In genomic region chr12:9575158-9576042, GRCm38 (mm10) we compare ENCODE assay signal across 9 mouse cellular contexts. TPM values are rescaled to one million over a fixed set of nuclear protein-coding genes. Genes with fewer than 3 reads are reported as not detected.
DNase-seq lines count a peak whose midpoint lies in the region; ATAC-seq lines count a peak whose summit lies in the region.
"Had no signal": no experiment of that assay in that cellular context is flagged by ENCODE, and none has a peak within 500 bp of the region (broad histone marks: within the 10 kb centered on the region; RNA-seq: fewer than 3 reads in every experiment).

No protein-coding gene starts in this region.

- peak overlapping the region; percentile 62 for H3K9ac ChIP-seq in lung, embryonic 15.5 days
- peak overlapping the region; percentile 65 for H3K9ac ChIP-seq in intestine, embryonic 14.5 days (ENCODE audit: low read length)

- no peak for ATAC-seq in lung, embryonic 15.5 days (ENCODE audit: borderline replicate concordance, extremely low read depth, low FRiP score, low TSS enrichment)
- ATAC-seq in intestine, embryonic 14.5 days (replicated peaks; ENCODE audit: low FRiP score, low TSS enrichment, low read depth): no peak

- H3K4me1 ChIP-seq in lung, embryonic 15.5 days: peaks cover 31% of the 10 kb centered on the region
- H3K4me1 ChIP-seq in intestine, embryonic 14.5 days (replicated peaks; ENCODE audit: control insufficient read depth, insufficient read depth, low read length): peaks cover 5% of the 10 kb centered on the region

- no peaks in the 10 kb centered on the region for H3K9me3 ChIP-seq in lung, embryonic 15.5 days
- H3K9me3 ChIP-seq in intestine, embryonic 14.5 days (ENCODE audit: control insufficient read depth, low read length): no peaks in the 10 kb centered on the region

- H3K27ac ChIP-seq in lung, embryonic 15.5 days: no peak overlapping the region
- peak overlapping the region; percentile 70; the same call in 1 of the 2 replicates for H3K27ac ChIP-seq in intestine, embryonic 14.5 days (ENCODE audit: low read depth)

- peak overlapping the region; percentile 56 for H3K4me3 ChIP-seq in lung, embryonic 15.5 days
- peak overlapping the region; percentile 55 for H3K4me3 ChIP-seq in intestine, embryonic 14.5 days (ENCODE audit: low read depth, low read length)

- H3K4me2 ChIP-seq in lung, embryonic 15.5 days: peak overlapping the region; percentile 83
- peak overlapping the region; percentile 62 for H3K4me2 ChIP-seq in intestine, embryonic 14.5 days (ENCODE audit: low read length)

- 5% methylated on average over 21 of the region's 21 CpGs for WGBS in lung, embryonic 15.5 days
- 5% methylated on average over 21 of the region's 21 CpGs for WGBS in intestine, embryonic 14.5 days

- peaks cover 77% of the 10 kb centered on the region for H3K27me3 ChIP-seq in lung, embryonic 15.5 days
- peaks cover 97% of the 10 kb centered on the region for H3K27me3 ChIP-seq in intestine, embryonic 14.5 days (replicated peaks; ENCODE audit: control insufficient read depth, insufficient read depth, low read length)

- DNase-seq in embryo, embryonic 10.5 days (ENCODE audit: low spot score): peak; percentile 52
- no peak for DNase-seq in embryo, embryonic 11 days
- no peak for DNase-seq in lung, postnatal 10 days
- DNase-seq in intestine, embryonic 14.5 days (ENCODE audit: low spot score): peak; percentile 66
- DNase-seq in retina, postnatal 1 day: peak; percentile 48
- no peak for DNase-seq in right cerebral cortex, adult 2 months (ENCODE audit: low spot score in 2 of 2)
- no peak for DNase-seq in urinary bladder, adult 2 months (ENCODE audit: low spot score)
- DNase-seq: gastrocnemius, postnatal 10 days had no signal

- no peaks in the 10 kb centered on the region for H3K36me3 ChIP-seq in lung, embryonic 15.5 days
- H3K36me3 ChIP-seq in intestine, embryonic 14.5 days (ENCODE audit: control insufficient read depth, insufficient read depth, low read length): no peaks in the 10 kb centered on the region

RNA-seq across cellular contexts. Expression of gene Osr1, which starts 5.5 kb away (rescaled TPM):
- polyA plus RNA-seq in lung, embryonic 15.5 days (2015; fragmentation: Nextera tagmentation; extraction: Ambion mirVana): 19.1 and 19.3 TPM in 2 replicates
- polyA plus RNA-seq in intestine, embryonic 14.5 days (2014; fragmentation: Nextera tagmentation; extraction: Ambion mirVana): 52.3 and 55.6 TPM in 2 replicates
- 59.8 and 99.7 TPM in 2 replicates for polyA plus RNA-seq in urinary bladder, adult 2 months (2012; rRNA removed)

Comparison
In these comparisons a context has a peak if more than half of its experiments do, and no peak if none do; other contexts are left out.
1. DNase-seq: peak in embryo, embryonic 10.5 days (single experiment), intestine, embryonic 14.5 days (single experiment) and retina, postnatal 1 day (single experiment); none in embryo, embryonic 11 days (single experiment), lung, postnatal 10 days (single experiment), right cerebral cortex, adult 2 months (0 of 2) and urinary bladder, adult 2 months (single experiment).